Mouse (Mus musculus) urinary bladder, postnatal 36 days (tissue): Measurements from ENCODE around the gene Sp2.

ENCODE experiments used
- DNase-seq, 2 experiments: peaks; one replicate each; pipeline ENCODE4 v3.0.0; 2022; ENCODE audit warnings: low spot score in 2 of 2, mixed read lengths in 1 of 2

Sp2 gene

DNA sequence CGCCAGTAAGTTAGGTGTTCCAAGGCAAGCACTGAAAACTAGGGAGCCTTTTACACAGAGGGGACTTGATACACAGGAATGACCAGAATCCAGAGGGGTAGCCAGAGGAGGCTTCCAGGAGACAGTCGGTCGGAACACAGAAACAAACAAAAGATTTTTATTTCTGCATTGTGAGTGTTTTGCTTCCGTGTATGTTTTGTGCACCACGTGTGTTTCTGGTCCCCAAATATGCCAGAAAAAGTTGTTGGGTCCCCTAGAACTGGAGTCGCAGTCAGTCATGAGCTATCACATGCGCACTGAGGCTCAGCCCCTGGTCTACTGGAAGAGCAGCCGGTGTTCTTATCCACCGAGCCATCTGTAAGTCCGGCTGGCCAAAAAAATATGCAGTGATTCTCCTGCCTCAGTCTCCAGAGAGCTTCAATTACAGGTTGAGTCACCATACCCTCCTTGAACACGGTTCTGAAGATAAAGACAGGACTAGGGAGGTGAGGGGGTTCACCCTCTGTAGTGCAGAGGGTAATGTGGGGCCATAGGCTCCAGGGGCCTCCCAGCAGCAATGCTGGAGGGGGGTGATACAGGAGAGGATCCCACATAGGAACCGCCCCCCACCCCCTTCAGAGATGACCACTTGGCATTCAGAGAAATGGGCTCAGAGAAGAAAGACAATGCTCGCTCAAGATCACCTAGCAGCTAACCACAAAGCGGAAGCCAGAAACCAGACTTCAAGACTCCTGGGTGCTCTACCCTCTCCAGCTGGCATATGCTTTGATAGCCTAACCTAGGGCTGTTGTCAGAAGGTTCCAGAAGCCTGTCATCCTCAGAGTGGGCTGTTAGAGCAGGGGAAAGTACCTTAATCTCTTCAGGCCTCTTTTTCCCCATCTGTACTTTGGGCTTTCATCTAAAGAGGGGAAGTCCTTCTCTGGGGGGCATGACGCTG lies 13.3 kb upstream of the Sp2 start:
- DNase-seq = no peak

DNA sequence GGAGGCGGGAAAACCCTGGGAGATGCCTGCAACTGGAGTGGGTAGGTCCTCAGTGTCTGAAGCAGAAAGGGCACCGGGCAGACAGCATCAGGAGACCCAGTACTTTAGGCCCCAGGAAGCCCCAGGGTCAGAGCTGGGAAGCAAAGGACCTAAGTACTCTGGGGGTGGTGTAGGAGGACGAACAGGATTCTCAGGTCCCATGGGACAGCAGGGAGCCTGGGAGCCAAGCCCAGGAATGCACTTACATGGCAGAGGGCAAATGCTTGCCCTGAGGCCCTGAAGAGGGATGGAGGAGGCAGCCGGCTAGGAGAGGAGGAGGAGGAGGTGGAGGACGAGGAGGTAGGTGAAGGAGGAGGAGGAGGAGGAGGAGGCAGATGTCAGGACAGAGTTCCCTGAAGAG lies 12.3 kb upstream of the Sp2 start:
- DNase-seq = no peak

DNA sequence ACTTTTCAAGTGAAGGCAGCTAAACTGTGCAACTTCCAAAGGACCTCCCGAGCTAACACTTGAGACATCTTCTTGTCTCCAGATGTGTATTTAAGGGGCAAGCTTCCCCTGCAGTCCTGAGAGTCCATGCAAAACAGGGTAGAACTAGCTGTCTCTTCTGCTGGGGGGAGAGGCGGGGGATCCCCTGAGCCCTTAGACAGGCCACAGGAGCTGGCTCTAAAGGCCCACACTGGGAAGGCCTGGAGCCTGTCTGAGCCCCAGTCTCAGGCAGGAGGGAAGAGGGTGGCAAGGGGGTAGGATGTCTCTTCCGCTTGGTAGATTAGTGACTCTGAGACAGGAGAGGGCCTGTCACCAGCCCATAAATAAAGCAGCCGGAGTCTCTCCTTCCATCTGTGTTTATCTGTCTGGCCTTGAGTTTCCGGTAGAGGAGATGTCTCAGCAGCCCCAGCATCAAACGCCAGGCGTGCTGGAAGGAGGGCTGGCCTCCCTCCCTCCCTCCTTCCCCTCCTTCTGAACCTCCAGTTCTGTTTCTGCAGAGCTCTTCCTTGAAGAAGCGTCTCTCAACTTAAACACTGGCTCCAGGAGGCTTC lies 10.1 kb upstream of the Sp2 start:
- no peak for DNase-seq

DNA sequence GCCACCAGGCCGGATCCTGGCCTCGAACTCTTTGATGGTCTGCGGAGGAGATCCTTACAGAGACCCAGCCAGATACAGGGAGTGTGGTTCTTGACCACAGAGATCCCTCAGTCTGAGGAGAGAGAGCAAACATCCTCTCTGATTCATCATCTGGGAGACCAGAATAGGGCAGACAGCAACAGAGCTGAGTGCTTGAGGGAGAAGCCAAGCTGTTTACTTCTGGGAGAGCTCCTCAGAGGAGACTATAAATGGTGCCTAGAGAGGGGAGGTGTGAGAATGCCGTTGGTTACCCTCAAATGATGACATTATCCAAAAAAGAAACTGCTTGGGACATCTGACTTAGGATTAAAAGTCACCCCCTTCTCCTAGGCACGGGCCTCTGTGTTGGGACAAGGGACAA lies 8.7 kb upstream of the Sp2 start:
- DNase-seq = no peak

DNA sequence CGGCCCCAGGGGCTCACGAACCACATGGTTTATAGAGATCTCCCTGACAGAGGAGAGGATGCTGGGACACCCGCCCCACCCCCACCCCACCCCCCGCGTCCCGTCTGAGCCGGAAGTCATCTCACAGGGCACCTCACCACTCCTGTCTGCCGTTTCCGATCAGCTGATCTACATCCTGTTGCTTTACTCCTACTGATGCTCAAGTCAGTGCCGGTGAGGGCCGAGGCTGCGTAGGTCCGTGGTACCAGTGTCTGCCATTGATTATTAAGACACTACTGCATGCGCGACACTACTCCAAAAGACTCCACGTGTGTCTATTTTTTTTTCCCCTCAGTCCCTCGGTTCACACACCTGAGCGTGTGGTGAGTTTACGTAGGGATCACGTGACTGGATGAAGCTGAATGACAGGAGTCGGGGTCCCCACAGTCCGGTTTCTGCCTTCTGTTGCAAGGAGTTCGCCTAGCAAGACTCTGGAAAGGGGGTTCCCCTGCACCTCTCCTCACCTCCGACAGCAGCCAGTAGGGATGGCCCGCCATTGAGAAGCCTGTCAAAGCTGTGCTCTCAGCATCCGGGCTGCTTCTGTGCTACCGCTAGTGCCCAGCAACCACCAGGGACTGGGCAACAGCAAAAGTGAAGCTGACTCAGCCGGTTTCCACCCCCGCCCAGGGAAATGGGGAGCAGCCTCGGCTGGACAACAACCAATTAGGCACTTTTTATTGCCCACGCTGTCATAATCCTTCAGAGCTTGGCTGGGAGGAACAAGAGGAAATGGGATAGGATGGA lies 5.3 kb upstream of the Sp2 start:
- DNase-seq = no peak

DNA sequence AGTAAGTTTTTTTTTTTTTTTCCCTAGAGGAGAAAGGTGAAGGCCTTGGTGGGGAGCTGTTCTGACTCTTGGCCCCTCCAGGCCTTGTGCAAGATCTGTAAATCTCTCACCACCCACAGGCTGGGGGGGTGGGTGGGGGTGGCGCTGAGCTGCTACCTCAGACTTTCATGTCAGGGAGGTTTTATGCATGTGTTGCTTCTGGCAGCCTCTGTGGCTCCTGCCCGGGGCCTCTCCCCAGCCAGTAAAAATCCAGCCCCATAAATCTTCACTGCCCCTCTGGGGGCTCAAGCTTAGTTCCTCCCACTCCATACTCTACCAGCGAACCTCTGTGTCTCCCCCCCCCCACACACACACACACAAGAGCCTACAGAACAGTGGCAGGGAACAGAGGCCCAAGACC lies 3.7 kb upstream of the Sp2 start:
- no peak for DNase-seq

DNA sequence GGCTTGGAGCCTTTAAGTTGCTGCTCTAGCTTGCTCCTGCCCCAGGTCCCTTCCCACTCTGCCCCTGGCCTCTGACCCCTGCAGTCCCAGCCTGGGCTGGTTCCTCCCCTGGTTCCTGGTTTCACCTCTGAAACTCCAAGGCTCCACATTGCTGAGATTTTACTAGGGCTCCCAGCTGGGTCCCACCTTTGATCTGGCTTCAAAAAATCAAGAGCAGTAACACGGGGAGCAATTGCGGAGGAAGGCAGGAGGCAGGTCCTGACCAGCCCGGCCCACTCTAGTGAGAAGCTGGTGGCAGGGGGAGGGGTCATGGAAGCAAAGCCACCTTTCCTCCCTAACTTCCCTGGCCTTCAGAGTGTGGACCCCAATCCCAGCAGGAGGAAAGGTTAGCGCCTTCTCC lies 2.1 kb upstream of the Sp2 start:
- DNase-seq = no peak

DNA sequence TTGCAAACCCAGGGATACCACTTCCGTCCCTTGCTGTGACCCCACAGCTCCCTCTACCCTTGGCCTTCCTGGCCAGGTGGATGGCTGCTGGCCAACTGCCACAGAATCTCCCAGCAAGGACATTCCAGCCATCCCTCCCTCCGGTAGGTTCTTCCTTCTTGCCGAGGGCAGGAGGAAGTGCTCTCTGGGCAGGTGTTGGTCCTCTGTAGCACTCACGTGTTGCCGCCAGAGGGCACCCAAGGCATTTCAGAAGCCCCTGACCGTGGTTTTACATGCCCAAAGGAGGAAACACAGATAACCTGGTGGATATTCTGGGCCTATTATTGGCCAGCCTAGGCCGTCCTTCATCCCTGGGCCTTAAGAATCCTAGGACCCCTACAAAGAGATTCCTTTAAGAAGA lies 404 bp downstream of the Sp2 start:
- peak; percentile 75 to 84 for DNase-seq

DNA sequence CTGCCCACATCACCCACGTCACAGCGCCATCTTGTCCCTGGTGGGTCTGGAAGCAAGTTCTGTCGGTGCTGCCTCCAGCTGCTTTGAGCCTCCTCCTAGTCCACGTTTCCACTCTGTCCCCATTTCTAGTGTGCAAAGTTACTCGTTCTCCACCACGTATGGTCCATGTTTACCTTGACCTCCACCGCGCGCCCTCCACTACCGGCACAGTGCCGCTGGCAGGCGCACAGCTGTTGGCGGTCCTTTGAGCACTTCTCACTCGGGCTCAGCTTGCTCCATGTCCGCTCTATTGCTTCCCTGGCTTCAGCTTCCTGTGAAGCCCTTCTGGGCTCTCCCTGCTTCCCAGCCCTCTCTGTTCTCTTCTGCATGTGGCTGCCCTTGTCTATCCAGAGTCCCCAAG lies 1.3 kb downstream of the Sp2 start:
- no peak for DNase-seq

DNA sequence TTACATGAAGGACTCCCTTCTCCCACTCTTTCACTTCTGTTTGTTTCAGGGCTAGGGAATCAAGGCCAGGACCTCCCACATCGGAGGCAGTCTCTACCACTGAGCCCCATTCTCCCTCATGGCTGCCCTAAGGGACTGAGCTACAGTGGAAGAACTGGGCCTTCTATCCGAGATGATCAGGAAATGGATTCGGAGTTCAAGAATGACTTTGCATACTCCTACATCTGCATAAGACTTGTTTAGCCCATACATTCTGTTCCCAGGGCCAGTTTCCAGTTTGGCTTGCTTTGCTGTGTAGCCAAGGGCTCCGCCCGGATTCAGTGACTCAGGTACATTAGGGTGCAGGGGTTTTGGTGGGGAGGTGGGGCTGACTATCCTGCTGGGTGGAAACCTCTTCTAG lies 2.7 kb downstream of the Sp2 start:
- DNase-seq = no peak

DNA sequence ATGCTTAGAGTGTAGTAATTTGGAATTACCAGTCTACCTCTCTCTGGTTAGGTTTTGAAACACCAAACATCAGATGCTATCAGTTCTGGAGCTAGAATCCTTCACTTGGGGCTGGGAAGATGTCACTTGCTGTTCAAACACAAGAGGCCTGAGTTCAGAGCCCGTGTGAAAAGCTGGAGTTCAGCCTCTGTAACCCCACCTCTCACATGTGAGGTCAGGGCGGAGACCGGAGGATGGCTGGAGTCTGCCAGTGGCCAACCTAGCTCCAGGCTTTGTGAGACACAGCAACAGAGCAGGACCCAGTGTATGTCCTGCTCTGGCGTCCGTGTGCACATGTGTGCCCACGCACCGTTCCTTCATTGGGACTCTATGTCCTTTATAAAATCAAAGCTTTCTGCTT lies 3.4 kb downstream of the Sp2 start:
- no peak for DNase-seq

DNA sequence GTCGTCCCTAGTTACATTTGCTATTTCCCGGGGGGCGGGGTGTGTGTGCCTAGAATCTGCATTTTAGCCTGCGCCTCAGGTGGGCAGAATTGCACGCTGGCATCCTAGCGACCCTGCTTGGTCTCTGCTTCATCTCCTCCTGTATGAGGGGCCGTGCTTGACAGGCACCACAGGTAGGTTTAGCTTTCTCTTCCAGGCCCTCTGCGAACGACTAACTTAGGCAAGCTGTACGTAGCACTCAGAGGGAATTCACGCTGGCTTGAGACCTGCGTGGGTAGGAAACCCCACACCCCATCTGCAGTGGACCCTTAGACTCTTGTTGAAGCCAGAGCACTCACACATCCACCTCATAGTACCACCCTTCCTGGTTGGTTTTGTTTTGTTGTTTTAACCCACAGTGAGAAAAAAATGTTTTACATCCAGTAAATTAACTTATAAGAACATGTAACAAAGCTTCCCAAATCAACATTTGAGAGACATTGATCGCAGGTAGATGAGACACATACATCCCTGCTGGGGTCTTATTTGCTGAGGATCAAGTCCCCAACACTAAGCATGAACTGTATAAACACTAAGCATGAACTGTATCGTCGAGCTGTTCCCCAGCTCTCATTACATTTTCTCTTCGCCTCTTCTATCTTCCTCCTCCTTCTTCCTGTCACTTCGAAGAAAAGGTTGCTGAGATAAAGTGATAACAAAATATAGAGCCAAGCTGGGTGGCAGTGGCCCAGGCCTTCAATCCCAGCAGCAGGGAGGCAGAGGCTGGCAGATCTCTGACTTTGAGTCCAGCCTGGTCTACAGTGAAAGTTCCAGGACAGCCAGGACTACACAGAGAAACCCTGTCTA lies 4.1 kb downstream of the Sp2 start:
- DNase-seq = no peak

DNA sequence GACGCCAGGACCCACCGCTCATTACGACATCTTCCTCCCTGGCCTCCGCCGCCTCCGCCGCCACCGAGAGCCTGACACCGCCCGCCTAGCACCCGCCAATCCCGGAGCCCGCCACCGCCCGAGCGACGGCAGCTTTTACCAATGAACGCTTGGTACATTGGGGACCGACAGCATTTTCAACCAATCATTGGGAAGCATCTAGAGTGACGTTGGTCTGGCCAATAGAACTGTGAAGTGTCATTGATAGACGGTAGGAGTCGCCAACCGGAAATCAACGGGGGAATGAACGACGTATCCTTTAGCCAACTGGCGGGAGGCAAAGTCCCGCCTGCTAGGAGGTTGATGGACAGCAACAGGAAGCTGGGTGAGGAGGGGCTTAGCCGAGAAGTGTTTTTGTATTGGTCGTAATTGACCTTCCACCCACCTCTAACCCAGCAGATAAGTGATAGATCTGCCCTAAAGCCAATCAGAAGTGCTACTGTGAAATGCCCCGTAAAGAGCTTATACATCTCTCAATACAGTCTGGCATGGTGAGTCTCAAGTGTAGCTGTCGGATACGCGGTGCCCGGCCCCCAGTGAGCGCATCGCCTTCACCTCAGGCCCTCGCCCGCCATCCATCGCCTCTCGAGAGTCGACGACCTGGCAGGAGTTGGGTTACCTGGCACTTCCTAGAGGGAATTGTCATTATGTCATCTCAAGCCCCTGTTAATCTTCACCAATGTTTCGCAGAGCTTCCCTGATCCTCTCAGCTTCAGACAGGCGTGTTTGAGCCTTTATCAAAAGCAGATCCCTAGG lies 5.0 kb downstream of the Sp2 start:
- DNase-seq = peak; percentile 99

DNA sequence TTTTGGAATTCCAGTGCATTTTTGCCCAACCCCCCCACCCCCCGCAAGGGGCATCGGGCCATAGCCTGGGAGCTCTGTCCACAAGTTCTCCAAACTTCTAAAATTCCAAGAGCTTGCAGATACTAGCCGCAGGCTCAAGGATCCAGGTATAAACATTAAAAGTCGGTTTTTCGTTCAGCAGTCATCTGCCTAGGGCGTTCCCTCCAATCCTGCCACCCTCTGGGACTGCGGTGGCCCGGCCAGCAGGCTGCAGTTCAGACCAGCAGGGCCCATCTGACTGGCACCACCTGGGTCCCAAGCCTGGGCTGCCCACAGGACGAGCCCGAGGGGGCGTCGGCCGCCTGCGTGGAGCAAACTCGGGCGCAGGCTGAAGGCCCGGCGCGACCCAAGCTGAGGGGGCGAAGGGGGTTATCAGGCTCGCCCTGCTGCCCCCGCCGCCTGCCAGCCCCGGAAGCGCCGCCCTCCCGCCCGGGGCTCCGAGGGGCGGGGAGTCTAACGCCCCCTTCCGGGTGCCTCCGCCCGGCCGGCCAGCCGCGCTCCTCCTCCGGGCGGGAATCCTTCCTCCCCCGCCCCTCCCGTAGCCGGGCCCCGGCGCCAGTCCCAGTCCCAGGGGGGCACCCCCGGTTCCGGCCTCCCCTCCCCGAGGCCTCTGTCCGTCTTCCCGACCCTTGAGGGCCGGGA lies 5.7 kb downstream of the Sp2 start:
- peak; percentile 83 for DNase-seq

DNA sequence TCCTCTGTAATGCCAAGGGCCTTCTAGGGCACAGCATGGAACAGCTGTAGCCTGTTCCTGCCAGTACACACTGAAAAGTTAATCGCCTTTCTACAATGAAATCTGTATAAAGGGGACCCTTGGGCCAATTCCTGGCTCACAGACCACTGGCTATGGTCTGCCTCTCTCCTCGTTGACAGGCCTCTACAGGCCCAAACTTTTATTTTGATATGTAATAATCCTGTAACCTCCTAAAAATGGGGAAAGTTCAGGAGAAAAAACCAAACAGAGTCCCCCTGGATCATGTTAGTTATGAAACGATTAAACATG lies 6.4 kb downstream of the Sp2 start:
- DNase-seq = no peak

DNA sequence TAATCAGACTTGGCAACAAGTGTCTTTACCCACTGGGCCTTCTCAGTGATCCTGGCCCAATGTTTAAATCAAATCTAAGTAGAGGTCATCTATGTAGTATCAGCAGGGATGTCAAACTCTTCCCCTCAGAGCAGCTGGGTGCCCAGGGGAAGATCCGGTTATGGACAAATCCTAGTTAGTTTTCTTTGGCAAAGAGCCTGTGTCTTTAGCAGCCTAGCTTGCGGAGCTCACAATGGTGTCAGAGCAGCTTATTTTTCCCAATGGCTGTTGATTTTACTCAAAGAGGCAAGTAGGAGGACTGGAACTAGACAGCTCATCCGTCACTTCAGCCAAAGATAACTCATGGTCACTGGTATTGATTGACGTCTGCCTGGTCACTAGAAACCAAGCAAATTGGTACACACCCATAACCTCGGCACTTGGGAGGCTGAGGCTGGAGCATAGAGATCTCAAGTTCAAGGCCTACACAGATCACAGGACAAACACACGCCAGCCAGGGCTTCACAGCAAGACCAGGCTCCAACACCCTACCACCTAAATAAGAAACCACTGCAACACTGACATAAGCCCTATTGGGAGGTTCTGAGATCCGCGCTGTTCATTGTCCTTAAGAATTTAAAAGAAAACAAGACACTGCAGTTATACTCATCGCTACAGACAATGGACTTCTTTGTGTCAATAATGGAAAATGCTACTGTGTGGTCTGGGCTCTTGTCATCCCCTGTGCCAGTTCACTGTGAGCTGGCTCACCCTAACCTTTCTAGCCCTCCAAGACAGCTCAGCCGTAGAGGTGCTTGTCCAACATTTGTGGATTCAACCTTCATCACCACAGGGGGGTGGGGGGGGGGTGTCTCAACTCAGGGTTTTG lies 7.0 kb downstream of the Sp2 start:
- no peak for DNase-seq

DNA sequence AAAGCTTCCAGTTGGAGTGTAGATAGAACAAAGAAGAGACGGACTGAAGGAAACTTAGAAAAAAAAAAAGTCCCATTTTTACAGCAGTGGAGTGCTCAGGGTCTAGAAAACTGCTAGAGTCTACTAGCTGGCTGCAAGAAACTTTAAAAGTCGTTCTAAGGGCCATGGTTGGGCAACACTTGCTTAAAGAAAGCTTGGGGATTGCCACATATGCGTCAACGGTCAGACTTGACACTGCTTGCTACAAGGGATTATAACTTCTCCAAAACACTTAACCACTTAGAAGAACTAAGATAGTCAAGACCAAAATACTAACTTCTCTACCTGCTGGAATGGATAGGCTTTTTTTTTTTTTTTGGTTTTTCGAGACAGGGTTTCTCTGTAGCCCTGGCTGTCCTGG lies 7.9 kb downstream of the Sp2 start:
- DNase-seq = no peak

DNA sequence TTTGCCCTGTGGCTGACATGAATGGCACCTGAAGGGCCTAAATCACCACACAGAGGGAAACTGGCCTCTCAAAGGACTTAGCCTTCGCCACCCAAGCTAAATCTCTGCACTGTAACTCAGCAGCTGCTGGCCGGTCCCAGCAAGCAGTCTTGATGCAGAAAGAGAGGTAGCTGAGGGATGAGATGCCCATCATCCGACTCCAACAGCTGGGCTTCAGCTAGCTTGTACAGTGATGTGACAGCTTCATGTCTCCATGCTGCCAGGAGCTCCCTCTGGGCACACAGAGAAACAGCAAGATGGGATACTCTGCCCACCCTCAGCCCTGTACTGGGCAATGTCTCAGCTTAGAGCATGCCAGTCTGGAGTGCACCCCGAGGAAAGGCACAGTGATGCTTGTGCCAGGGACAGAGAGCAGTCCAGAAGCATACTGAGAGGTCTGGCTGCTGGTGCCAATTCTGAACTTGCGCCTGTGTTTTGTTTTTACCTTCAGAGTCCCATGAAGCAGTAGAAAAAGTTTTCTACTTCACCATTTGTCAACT lies 9.3 kb downstream of the Sp2 start:
- no peak for DNase-seq

DNA sequence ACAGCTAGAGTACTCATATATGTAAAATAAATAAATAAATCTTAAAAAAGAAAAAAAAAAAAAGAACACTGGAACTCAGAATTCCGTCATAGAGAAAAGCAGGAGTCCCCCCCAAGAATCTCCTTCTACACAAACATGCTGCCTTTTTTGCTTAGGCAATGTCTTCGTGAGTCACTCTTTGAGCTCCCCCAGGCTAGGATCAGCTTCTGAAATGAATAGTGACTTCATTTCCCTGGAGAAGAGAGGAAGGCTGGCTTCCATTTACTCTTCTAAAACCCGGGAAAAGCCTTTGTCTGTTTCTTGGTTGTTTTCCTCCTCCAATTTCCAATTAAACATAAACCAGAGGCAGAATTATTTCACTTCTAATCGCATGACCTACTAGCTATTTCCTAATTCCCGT lies 9.9 kb downstream of the Sp2 start:
- no peak for DNase-seq
